Mouse (Mus musculus) forebrain, embryonic 15.5 days (tissue): ENCODE measurements around the gene Nfkbiz. TPM values are rescaled to one million over a fixed set of nuclear protein-coding genes. Genes with fewer than 3 reads are reported as not detected.
"Not testable (repeated sequence)": the region's sequence is repeated elsewhere in the genome, so short reads cannot be mapped to it uniquely, and the experiment has no call there.

ENCODE experiments used
- ATAC-seq: fragments of 200-750 bp; cut with Nextera tagmentation; replicated peaks from 2 replicates; pipeline ENCODE4 v1.8.0; 2017; ENCODE audit warnings: mild to moderate bottlenecking, moderate TSS enrichment, moderate library complexity
- H3K27ac ChIP-seq: fragments of 300-500 bp; sonication (generic); replicated peaks from 2 replicates; pipeline ENCODE4 v1.5.1; 2015; ENCODE audit warnings: mild to moderate bottlenecking, inconsistent platforms
- H3K27me3 ChIP-seq: fragments of 300-500 bp; sonication (generic); 2 replicates; pipeline ENCODE4 v1.6.1; 2015; ENCODE audit warnings: inconsistent platforms
- H3K36me3 ChIP-seq: fragments of 300-500 bp; sonication (generic); 2 replicates; pipeline ENCODE4 v1.6.1; 2015; ENCODE audit warnings: mild to moderate bottlenecking, inconsistent platforms
- H3K4me1 ChIP-seq: fragments of 300-500 bp; sonication (generic); 2 replicates; pipeline ENCODE4 v1.6.1; 2015; ENCODE audit warnings: inconsistent platforms
- H3K4me2 ChIP-seq: fragments of 300-500 bp; sonication (generic); replicated peaks from 2 replicates; pipeline ENCODE4 v1.6.1; 2015; ENCODE audit warnings: mild to moderate bottlenecking, inconsistent platforms
- H3K4me3 ChIP-seq: fragments of 300-500 bp; sonication (generic); 2 replicates; pipeline ENCODE4 v1.5.1; 2015; ENCODE audit warnings: mild to moderate bottlenecking, inconsistent platforms
- H3K9ac ChIP-seq: fragments of 300-500 bp; sonication (generic); replicated peaks from 2 replicates; pipeline ENCODE4 v1.6.1; 2015; ENCODE audit warnings: mild to moderate bottlenecking, inconsistent platforms
- H3K9me3 ChIP-seq: fragments of 300-500 bp; sonication (generic); 2 replicates; pipeline ENCODE4 v1.6.1; 2016; ENCODE audit warnings: inconsistent platforms
- WGBS: fragments of 180-500 bp; shearing (Covaris S2); methylation state at CpG from one replicate; pipeline ENCODE4 v1.1.7; 2015; ENCODE audit warnings: mixed read lengths; 5-methylcytosine and 5-hydroxymethylcytosine counted together
- polyA plus RNA-seq: library from polyadenylated mRNA; unstranded; fragments of >200 nt; fragmentation: Nextera tagmentation; extraction: Ambion mirVana; gene quantifications from 2 replicates; pipeline ENCODE4 v1.2.1, GENCODE M21; 2015

Nfkbiz gene
- polyA plus RNA-seq, 1 experiment from 2014 or later = 1.4 TPM

GRCm38 (mm10) chr16:55850485-55850884 is 11.8 kb upstream of the Nfkbiz start:
- Histone ChIP-seq H3K27ac (no peak overlapping the region), H3K4me2 (no peak overlapping the region), H3K4me1 (no peaks in the 10 kb centered on the region), H3K4me3 (no peak overlapping the region), H3K9me3 (no peaks in the 10 kb centered on the region), H3K36me3 (no peaks in the 10 kb centered on the region), H3K27me3 (no peaks in the 10 kb centered on the region), H3K9ac (no peak overlapping the region)
- 96% methylated on average over 3 of the region's 3 CpGs for WGBS
- ATAC-seq = no peak

- no peak overlapping the region for H3K9ac ChIP-seq
- H3K4me3 ChIP-seq = no peak overlapping the region
- H3K9me3 ChIP-seq = no peaks in the 10 kb centered on the region
- peaks cover 12% of the 10 kb centered on the region for H3K36me3 ChIP-seq
- no peak overlapping the region for H3K27ac ChIP-seq
- 78% methylated on average over 8 of the region's 8 CpGs for WGBS
- no peak for ATAC-seq
- H3K4me1 ChIP-seq = no peaks in the 10 kb centered on the region
- no peak overlapping the region for H3K4me2 ChIP-seq
- no peaks in the 10 kb centered on the region for H3K27me3 ChIP-seq
Measured at GRCm38 (mm10) chr16:55847679-55848078, 9.0 kb upstream of the Nfkbiz start.

GRCm38 (mm10) chr16:55844847-55845246 is 6.1 kb upstream of the Nfkbiz start:
- Histone ChIP-seq H3K27me3 (no peaks in the 10 kb centered on the region), H3K9ac (no peak overlapping the region), H3K9me3 (no peaks in the 10 kb centered on the region), H3K27ac (no peak overlapping the region), H3K4me3 (no peak overlapping the region), H3K4me1 (no peaks in the 10 kb centered on the region), H3K4me2 (no peak overlapping the region), H3K36me3 (peaks cover 12% of the 10 kb centered on the region)
- no peak for ATAC-seq
- WGBS = 87% methylated on average over 3 of the region's 3 CpGs

GRCm38 (mm10) chr16:55843919-55844318 is 5.2 kb upstream of the Nfkbiz start:
- Histone ChIP-seq H3K27ac (no peak overlapping the region), H3K4me1 (peaks cover 3% of the 10 kb centered on the region; the same call in 1 of the 2 replicates), H3K27me3 (no peaks in the 10 kb centered on the region), H3K4me2 (no peak overlapping the region), H3K9ac (no peak overlapping the region), H3K36me3 (peaks cover 12% of the 10 kb centered on the region), H3K4me3 (no peak overlapping the region), H3K9me3 (no peaks in the 10 kb centered on the region)
- 96% methylated on average over 12 of the region's 12 CpGs for WGBS
- ATAC-seq = no peak

- Histone ChIP-seq H3K4me3 (no peak overlapping the region), H3K27ac (no peak overlapping the region), H3K9me3 (no peaks in the 10 kb centered on the region), H3K36me3 (peaks cover 12% of the 10 kb centered on the region), H3K4me2 (no peak overlapping the region), H3K4me1 (peaks cover 4% of the 10 kb centered on the region; the same call in 1 of the 2 replicates), H3K9ac (no peak overlapping the region), H3K27me3 (no peaks in the 10 kb centered on the region)
- no peak for ATAC-seq
- WGBS = 93% methylated on average over 5 of the region's 5 CpGs
Measured at GRCm38 (mm10) chr16:55843134-55843533, 4.4 kb upstream of the Nfkbiz start.

GRCm38 (mm10) chr16:55841506-55841905 is 2.8 kb upstream of the Nfkbiz start:
- H3K4me1 ChIP-seq = peaks cover 5% of the 10 kb centered on the region; the same call in 1 of the 2 replicates
- H3K27me3 ChIP-seq = no peaks in the 10 kb centered on the region
- no peaks in the 10 kb centered on the region for H3K9me3 ChIP-seq
- no peak overlapping the region for H3K9ac ChIP-seq
- peaks cover 12% of the 10 kb centered on the region for H3K36me3 ChIP-seq
- H3K4me3 ChIP-seq = no peak overlapping the region
- no peak for ATAC-seq
- no peak overlapping the region for H3K4me2 ChIP-seq
- WGBS = 92% methylated on average over 6 of the region's 6 CpGs
- no peak overlapping the region for H3K27ac ChIP-seq

- Histone ChIP-seq H3K4me3 (peak overlapping the region; percentile 49), H3K4me1 (peaks cover 5% of the 10 kb centered on the region; the same call in 1 of the 2 replicates), H3K36me3 (no peaks in the 10 kb centered on the region), H3K9me3 (no peaks in the 10 kb centered on the region), H3K4me2 (peak overlapping the region; percentile 55), H3K27me3 (no peaks in the 10 kb centered on the region), H3K9ac (peak overlapping the region; percentile 62), H3K27ac (no peak overlapping the region)
- 4% methylated on average over 3 of the region's 3 CpGs for WGBS
- no peak for ATAC-seq
Measured at GRCm38 (mm10) chr16:55838129-55838509, 580 bp downstream of the Nfkbiz start.

GRCm38 (mm10) chr16:55837653-55838052 is 1.0 kb downstream of the Nfkbiz start:
- H3K27ac ChIP-seq, H3K27me3 ChIP-seq, H3K36me3 ChIP-seq, H3K9ac ChIP-seq, H3K4me2 ChIP-seq, ATAC-seq, H3K9me3 ChIP-seq, H3K4me1 ChIP-seq: not testable (repeated sequence)
- WGBS = 91% methylated on average over 8 of the region's 8 CpGs
- peak overlapping the region; percentile 49; the same call in 1 of the 2 replicates for H3K4me3 ChIP-seq

- H3K9me3 ChIP-seq = no peaks in the 10 kb centered on the region
- no peak overlapping the region for H3K9ac ChIP-seq
- no peaks in the 10 kb centered on the region for H3K27me3 ChIP-seq
- no peak overlapping the region for H3K4me2 ChIP-seq
- no peak for ATAC-seq
- H3K27ac ChIP-seq = no peak overlapping the region
- H3K4me1 ChIP-seq = peaks cover 5% of the 10 kb centered on the region; the same call in 1 of the 2 replicates
- no peak overlapping the region for H3K4me3 ChIP-seq
- WGBS = 72% methylated on average over 2 of the region's 2 CpGs
- H3K36me3 ChIP-seq = no peaks in the 10 kb centered on the region
Measured at GRCm38 (mm10) chr16:55837168-55837567, 1.5 kb downstream of the Nfkbiz start.

- no peaks in the 10 kb centered on the region for H3K36me3 ChIP-seq
- H3K4me1 ChIP-seq = peaks cover 5% of the 10 kb centered on the region; the same call in 1 of the 2 replicates
- H3K27ac ChIP-seq = no peak overlapping the region
- H3K9ac ChIP-seq = no peak overlapping the region
- H3K9me3 ChIP-seq = no peaks in the 10 kb centered on the region
- no peaks in the 10 kb centered on the region for H3K27me3 ChIP-seq
- ATAC-seq = no peak
- no peak overlapping the region for H3K4me3 ChIP-seq
- H3K4me2 ChIP-seq = no peak overlapping the region
Measured at GRCm38 (mm10) chr16:55835798-55836197, 2.9 kb downstream of the Nfkbiz start.

- Histone ChIP-seq H3K4me3 (no peak overlapping the region), H3K4me2 (no peak overlapping the region), H3K9me3 (no peaks in the 10 kb centered on the region), H3K36me3 (no peaks in the 10 kb centered on the region), H3K9ac (no peak overlapping the region), H3K4me1 (no peaks in the 10 kb centered on the region), H3K27me3 (no peaks in the 10 kb centered on the region), H3K27ac (no peak overlapping the region)
- 78% methylated on average over 8 of the region's 8 CpGs for WGBS
- no peak for ATAC-seq
Measured at GRCm38 (mm10) chr16:55832617-55833016, 6.1 kb downstream of the Nfkbiz start.

- 96% methylated on average over 6 of the region's 6 CpGs for WGBS
Measured at GRCm38 (mm10) chr16:55832040-55832439, 6.7 kb downstream of the Nfkbiz start.

GRCm38 (mm10) chr16:55831451-55831850 is 7.2 kb downstream of the Nfkbiz start:
- ATAC-seq = no peak
- Histone ChIP-seq H3K4me3 (no peak overlapping the region), H3K36me3 (no peaks in the 10 kb centered on the region), H3K9ac (no peak overlapping the region), H3K4me1 (no peaks in the 10 kb centered on the region), H3K27me3 (no peaks in the 10 kb centered on the region), H3K4me2 (no peak overlapping the region), H3K27ac (no peak overlapping the region), H3K9me3 (no peaks in the 10 kb centered on the region)
- WGBS = 95% methylated on average over 1 of the region's 1 CpGs

More at GRCm38 (mm10) chr16:55832040-55832439, 6.7 kb downstream of the Nfkbiz start:
- no peak overlapping the region for H3K9ac ChIP-seq
- no peak overlapping the region for H3K27ac ChIP-seq
- H3K9me3 ChIP-seq = no peaks in the 10 kb centered on the region
- no peak overlapping the region for H3K4me2 ChIP-seq
- H3K27me3 ChIP-seq = no peaks in the 10 kb centered on the region
- H3K4me1 ChIP-seq = no peaks in the 10 kb centered on the region
- H3K36me3 ChIP-seq = no peaks in the 10 kb centered on the region
- ATAC-seq = no peak
- no peak overlapping the region for H3K4me3 ChIP-seq
